Mouse (Mus musculus): ENCODE measurements at regions not wholly inside any gene's neighbourhood (a gene's known extent, or its start where the extent isn't known, plus 50 kb on each side); places are given as distances from the start of the nearest gene placed in this dataset.
A peak's percentile ranks its signal among the peaks of the same experiment; 100 is the strongest.

DNA sequence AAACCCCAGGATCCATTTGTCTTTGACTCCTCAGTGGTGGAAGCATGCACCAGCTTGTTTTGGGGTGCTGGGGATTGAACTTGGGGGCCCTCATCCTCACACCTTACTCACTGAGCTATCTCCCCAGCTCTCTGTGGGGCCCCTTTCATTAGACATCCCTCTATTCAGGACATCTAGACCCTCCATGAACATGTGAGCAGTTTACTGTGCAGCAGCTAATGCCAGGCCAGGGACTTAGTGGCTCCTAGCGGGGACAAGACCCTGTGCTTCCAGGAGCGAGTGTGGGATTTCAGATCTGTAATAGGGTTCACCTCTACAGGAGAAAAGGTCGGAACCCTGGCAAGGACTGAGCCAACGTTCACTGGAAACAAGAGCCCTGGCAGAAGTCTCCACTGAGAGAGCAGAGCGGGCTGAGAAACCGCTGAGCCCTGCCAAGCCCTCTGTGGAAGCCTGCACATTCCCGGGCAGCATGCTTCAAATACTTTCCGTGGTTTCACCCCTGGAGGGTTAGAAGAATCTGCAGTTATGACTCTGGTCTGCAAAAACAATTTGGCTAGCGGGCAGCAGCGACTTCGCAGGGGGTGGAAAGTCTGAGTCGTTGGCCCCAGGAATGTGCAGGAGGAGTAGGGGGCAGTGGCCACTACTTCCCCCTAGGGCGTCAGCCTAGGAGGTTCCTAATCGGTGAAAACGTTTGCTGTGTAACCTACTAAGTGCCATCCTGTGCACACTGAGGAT is 125.6 kb downstream of the Smad6 start:
- ATAC-seq (replicated peaks; ENCODE audit: low FRiP score, low TSS enrichment, poor library complexity, severe bottlenecking) = no peak

DNA sequence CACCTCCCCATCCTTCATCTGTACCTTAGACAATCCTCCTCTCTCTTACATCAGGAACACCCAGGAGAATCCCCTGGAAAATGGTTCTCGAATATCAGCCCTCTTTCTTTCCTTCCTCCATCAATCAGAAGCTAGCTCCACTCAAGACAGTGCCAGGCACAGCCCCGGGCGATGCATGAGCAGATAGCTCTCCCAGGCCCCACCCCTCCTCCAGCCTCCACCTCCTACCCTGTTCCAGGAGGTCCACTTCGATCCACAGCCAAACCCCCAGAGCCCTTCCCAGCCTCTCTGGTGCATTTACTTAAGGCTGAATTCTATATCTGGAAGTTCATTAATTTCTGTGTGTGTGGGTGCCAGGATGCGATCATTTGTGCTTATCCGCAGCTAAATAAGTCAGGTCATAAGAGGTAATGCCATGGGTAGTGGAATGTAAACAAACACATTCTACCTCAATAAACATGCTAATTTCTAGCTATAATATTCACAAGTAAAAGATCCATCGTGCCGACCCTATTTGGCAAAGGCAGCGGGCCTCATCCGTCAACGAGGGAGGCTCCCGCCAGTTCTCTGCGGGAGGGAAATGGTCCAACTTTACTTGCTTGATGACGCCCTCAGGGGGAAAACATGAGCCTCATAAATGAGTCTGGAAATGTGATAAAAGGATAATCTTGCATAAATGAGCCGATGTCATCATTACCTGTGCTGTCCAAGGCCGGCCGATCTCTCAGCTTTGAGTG is 129.5 kb downstream of the Smad6 start:
- no peak for ATAC-seq (replicated peaks; ENCODE audit: low FRiP score, low TSS enrichment, poor library complexity, severe bottlenecking)

DNA sequence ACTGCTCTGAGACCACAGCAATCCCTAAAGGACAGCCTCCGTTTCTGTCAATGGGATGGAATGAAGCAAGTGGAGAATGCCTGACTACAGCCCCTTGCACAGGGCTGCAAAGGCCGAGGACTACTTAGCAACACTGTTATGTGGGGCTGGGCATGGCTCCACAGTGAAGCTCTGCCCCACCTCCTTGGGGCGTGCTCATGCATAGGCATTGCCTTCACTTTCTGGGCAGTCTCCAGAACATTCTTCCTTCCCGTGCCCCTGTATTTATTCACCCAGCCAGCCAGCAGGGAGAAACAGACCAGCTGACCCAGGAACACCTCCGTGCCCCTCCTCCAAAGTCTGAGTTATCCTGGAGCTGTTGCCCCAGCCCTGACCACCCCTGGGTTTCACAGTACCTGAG is 131.1 kb downstream of the Smad6 start:
- ATAC-seq (replicated peaks; ENCODE audit: low FRiP score, low TSS enrichment, poor library complexity, severe bottlenecking) = no peak

DNA sequence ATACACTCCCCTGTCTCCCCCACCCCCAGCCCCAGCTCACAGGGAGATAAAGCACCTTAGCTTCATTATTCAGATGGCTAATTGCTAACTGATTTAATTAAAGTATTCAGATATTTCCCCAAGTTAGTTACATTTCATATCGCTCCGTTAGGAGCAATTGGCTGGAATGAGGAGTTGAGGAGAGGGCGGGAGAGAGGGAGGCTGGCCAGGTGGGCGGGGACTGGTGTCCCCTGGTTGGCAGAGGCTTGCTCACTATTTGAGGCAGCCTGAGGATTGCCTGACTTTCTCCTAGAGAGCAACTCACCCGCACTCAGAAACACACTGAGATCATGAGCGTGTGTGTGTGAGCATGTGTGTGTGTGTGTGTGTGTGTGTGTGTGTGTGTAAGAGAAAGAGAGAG is 131.8 kb upstream of the Smad3 start:
- no peak for ATAC-seq (replicated peaks; ENCODE audit: low FRiP score, low TSS enrichment, poor library complexity, severe bottlenecking)

GRCm38 (mm10) chr9:63884971-63885370 is 127.2 kb upstream of the Smad3 start:
- ATAC-seq (replicated peaks; ENCODE audit: low FRiP score, low TSS enrichment, poor library complexity, severe bottlenecking) = no peak

DNA sequence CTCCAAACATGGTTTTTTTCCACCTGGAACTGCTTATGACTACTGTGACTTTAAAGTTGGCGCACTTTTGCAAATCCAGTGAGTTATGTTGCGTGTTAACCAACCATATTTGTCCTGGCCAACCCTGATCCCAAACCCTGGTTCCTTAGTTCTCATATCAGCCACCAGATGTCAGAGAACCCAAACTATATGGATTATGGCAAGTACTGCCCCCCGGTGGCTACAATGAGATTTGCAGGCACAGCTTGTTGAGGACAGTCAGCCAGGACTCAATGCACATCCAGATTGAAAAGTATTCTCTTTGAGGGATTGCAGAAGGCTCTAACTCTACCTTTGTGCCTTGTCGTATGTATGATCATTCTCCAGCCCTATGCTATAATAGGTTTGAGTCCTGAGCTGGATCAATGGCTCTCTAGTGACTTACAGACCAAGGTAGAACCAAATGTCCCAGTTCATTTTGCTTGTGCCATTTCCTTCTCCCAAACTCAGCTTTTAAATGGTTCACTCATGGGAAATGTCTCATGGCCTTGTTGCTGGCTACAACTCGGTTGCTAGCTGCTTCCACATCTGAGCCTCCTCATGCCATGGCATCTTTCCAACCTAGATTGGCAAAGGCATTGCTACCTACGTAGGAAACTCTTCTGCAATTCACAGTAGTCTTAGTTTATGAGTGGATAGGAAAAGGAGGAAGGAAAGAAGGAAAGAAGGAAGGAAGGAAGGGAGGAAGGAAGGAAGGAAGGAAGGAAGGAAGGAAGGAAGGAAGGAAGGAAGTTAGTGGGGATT is 126.1 kb upstream of the Smad3 start:
- ATAC-seq (replicated peaks; ENCODE audit: low FRiP score, low TSS enrichment, poor library complexity, severe bottlenecking) = no peak

GRCm38 (mm10) chr9:63881692-63882091 is 123.9 kb upstream of the Smad3 start:
- ATAC-seq (replicated peaks; ENCODE audit: low FRiP score, low TSS enrichment, poor library complexity, severe bottlenecking) = peak; percentile 65; the same call in 1 of the 2 replicates

- no peak for ATAC-seq (replicated peaks; ENCODE audit: low FRiP score, low TSS enrichment, poor library complexity, severe bottlenecking)
These were observed 123.4 kb upstream of the Smad3 start for GRCm38 (mm10) chr9:63881261-63881563.

GRCm38 (mm10) chr9:63880487-63881260 is 122.9 kb upstream of the Smad3 start:
- no peak for ATAC-seq (replicated peaks; ENCODE audit: low FRiP score, low TSS enrichment, poor library complexity, severe bottlenecking)

DNA sequence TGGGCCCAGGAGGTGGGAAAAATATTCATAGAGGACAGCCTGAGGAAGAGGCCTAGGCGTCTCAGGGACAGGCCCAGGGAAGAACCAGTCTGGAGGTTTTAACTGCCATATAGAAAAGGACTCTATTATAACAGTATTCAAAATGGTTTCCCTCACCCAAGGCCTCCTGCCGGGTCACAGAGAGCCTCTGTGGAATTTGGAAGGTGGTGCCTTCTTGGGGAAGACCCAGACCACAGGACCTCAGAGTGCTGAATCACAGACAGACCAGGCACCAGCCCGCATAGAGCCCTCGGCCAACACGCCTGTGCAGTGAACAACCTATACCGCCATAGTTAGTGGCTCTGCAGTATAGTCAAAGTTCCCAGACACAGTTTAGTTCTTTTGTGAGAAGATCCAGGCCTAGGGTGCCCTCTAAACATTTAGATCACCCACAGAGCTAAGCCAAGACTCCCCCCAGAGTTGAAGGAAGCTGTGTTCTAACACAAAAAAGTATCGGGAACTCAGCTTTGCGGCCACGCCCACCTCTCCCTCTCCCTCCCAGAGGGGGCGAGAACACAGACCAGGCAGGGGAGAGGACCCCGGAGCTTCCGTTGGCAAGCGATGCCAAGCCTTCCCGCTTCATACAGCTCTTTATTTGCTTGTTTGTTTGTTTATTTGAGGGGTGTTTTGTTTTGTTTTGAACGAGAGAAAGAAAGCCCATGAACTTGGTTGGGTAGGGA is 122.1 kb upstream of the Smad3 start:
- 0 out of 2 replicates have a peak, but pooled peaks have one; percentile 34 for ATAC-seq (replicated peaks; ENCODE audit: low FRiP score, low TSS enrichment, poor library complexity, severe bottlenecking)

DNA sequence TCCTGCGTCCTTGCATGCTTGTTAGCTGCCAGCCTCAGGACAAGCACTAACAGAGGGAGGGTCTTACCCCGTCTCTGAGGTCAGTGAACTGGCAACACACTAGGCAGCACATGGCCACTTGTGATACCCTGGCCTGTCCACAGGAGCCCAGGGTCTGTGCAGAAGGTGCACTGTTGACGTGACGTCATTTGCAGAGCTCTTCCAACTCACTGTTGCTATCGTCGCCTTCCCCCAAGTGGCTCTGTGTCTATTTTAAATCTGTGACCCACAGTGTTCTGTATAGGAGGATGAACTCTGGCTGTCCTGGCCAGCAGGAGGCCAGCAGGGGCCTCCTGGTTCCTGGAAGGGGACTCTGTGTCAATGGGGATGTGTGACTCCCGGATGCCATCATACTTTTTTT is 120.1 kb upstream of the Smad3 start:
- no peak for ATAC-seq (replicated peaks; ENCODE audit: low FRiP score, low TSS enrichment, poor library complexity, severe bottlenecking)

- no peak for ATAC-seq (replicated peaks; ENCODE audit: low FRiP score, low TSS enrichment, poor library complexity, severe bottlenecking)
These were observed 119.1 kb upstream of the Smad3 start for GRCm38 (mm10) chr9:63876886-63877285.

DNA sequence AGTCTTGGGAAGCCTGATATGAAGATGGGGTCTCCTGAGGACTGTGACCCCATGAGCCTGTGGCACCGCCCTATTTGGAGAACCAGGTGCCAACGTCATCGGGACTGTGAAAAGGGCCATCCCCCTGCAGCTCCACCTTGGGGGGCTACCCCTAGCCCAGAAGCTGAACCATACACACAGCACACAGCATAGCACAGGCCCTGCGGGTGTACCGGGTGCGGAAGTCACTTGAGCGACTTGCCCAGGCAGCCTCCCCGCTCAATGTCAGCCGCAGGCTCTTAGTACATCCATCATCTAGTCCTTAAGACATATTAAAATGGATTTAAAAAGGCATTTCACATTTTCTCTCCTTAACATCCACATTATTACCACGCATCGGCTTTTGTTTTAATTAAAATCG is 118.2 kb upstream of the Smad3 start:
- no peak for ATAC-seq (replicated peaks; ENCODE audit: low FRiP score, low TSS enrichment, poor library complexity, severe bottlenecking)

DNA sequence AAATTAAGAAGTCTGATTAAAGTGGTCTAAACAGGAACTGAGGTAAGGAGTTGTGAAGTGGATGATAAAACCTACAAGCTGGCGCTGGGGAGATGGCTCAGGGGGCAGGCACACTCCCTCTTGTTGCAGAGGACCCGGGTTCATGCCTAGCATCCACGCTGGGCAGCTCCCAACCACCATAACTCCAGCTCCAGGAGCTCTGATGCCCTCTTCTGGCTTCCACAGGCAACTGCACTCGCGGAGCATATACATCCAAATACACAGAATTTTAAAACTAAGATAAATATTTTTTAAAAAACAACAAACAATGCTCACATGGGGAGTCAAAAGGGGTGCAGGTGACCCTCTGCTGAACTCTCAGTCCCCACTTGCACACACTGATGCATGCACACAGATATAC is 117.4 kb upstream of the Smad3 start:
- no peak for ATAC-seq (replicated peaks; ENCODE audit: low FRiP score, low TSS enrichment, poor library complexity, severe bottlenecking)

GRCm38 (mm10) chr9:63864350-63864749 is 106.6 kb upstream of the Smad3 start:
- ATAC-seq (replicated peaks; ENCODE audit: low FRiP score, low TSS enrichment, poor library complexity, severe bottlenecking) = no peak

DNA sequence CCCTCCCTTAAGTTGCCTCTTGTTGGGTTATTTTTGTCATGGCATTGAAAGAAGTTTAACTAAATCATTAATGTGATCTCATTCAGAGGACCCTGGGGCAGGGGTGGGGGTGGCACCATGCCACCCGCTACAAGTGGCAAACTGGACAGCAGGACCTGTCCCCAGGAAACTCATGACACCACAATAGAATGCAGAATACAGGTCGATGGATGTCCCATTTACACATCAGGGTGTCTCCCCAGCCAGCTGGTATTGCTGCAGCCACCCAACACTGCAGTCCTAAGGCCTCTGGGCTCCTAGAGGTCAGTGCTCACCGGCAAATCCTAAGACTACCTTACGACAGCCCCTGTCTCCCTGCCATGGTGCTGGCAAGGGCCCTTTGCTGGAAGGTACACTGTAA is 105.5 kb upstream of the Smad3 start:
- no peak for ATAC-seq (replicated peaks; ENCODE audit: low FRiP score, low TSS enrichment, poor library complexity, severe bottlenecking)

DNA sequence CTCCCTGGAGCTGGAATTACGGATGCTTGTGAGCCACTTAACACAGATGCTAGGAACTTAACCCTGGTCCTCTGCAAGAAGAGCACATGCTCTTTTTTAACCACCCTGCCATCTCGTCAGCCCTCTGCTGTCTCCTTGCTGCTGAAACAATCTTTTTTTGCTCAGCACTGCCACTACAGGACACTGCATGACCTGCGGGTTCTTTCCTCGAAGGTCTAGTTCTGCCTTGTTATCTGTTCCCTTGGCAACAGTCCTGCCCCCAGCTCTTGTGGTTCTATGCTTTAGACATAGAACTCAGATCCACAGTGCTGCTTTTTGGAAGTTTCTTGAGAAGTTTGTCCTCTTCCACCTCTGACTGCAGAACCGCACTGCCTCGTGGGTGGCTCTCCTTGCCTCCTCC is 104.6 kb upstream of the Smad3 start:
- ATAC-seq (replicated peaks; ENCODE audit: low FRiP score, low TSS enrichment, poor library complexity, severe bottlenecking) = peak; percentile 77

DNA sequence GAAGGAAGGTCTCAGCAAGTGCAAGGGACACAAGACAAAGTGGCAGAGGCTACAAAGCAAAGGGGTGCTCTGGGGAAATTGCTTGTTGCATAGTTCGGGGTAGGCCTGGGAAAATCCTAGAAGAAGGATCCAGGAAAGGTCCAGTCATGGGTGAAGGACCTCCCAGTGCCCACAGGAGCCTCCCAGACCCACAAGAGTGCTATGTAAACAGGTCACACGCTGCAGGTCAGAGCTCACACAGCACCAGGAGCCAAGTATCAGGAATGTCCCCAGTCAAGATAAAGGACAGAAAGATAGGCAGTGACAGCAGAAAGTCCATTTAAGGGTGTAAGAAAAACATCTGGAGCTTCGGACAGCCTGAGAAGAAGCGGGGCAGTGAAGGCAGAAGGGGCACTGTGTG is 103.6 kb upstream of the Smad3 start:
- no peak for ATAC-seq (replicated peaks; ENCODE audit: low FRiP score, low TSS enrichment, poor library complexity, severe bottlenecking)

GRCm38 (mm10) chr9:63860196-63860595 is 102.4 kb upstream of the Smad3 start:
- no peak for ATAC-seq (replicated peaks; ENCODE audit: low FRiP score, low TSS enrichment, poor library complexity, severe bottlenecking)
